9 mouse cellular contexts compared by ENCODE assay signal in the genomic region with DNA sequence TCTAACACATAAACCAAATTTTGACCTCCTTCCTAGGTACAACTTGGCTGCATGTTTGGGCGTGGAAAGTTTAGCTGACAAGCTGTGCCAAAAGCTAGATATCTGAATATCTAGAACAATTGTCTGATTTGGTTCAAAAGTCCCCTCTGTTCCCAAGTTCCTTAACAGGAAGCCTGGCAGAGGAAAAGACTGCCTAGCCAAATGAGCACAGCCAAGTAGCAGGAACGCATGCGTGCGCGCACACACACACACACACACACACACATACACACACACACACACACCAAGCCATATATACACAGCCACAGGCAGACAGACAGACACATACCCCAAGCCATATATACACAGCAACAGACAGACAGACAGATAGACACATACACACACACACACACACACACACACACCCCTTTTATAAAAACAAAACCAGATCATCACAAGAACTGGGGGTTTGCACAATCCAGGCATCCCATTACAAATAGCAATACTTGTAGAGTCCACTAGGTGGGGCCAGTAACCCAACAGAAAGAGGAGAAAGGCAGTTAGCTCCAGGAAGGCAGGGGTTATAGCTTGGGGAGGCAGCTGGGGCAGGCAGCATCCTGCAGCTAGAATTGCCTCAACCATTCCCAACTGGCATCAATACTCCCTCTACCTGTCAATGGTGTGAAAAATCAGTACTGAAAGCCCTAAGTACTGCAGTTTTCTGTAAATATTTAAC.
DNase-seq lines count a peak whose midpoint lies in the region; ATAC-seq and TF ChIP-seq lines count a peak whose summit lies in the region.
"Had no signal": no experiment of that assay in that cellular context is flagged by ENCODE, and none has a peak within 500 bp of the region (broad histone marks: within the 10 kb centered on the region; RNA-seq: fewer than 3 reads in every experiment).

No protein-coding gene starts in this region.

- TF ChIP-seq POLR2A in limb, embryonic 14.5 days (IDR thresholded peaks at IDR 0.05; ENCODE audit: borderline replicate concordance, extremely low read depth, insufficient read depth, insufficient read length): no peak

- 84% methylated on average over 5 of the region's 5 CpGs for WGBS in limb, embryonic 14.5 days

- H3K4me3 ChIP-seq in limb, embryonic 14.5 days (replicated peaks; ENCODE audit: low read length): no peak overlapping the region
- H3K4me3 ChIP-seq: stomach, embryonic 15.5 days had no signal

- no peak overlapping the region for H3K9ac ChIP-seq in limb, embryonic 14.5 days (ENCODE audit: low read depth, low read length, severe bottlenecking)
- H3K9ac ChIP-seq: stomach, embryonic 15.5 days had no signal

- no peak overlapping the region for H3K27ac ChIP-seq in limb, embryonic 14.5 days (replicated peaks; ENCODE audit: low read depth, low read length)
- H3K27ac ChIP-seq: stomach, embryonic 15.5 days had no signal

- peaks cover 8% of the 10 kb centered on the region; the same call in 1 of the 2 replicates for H3K4me1 ChIP-seq in limb, embryonic 14.5 days (ENCODE audit: control insufficient read depth, insufficient read depth, low read length)
- H3K4me1 ChIP-seq: stomach, embryonic 15.5 days had no signal

- peak; percentile 60 to 76; a peak in 3 of 4 replicates for ATAC-seq in hematopoietic stem cell, adult 5-6 weeks (replicated peaks in 1 of 2; ENCODE audit: insufficient read depth in 1 of 2, low FRiP score in 2 of 2, low TSS enrichment in 1 of 2, low read depth in 1 of 2, poor library complexity in 2 of 2, severe bottlenecking in 2 of 2)
- peak; percentile 62; the same call in 1 of the 2 replicates for ATAC-seq in limb, embryonic 14.5 days (ENCODE audit: low FRiP score, low read depth)
- no peak for ATAC-seq in erythroid progenitor cell, adult 5-6 weeks (replicated peaks; ENCODE audit: low FRiP score, poor library complexity, severe bottlenecking)

- H3K4me2 ChIP-seq in limb, embryonic 14.5 days (replicated peaks; ENCODE audit: low read depth, low read length, severe bottlenecking): no peak overlapping the region
- H3K4me2 ChIP-seq: stomach, embryonic 15.5 days had no signal

- peak; percentile 55 for DNase-seq in ovary, postnatal 14 days (ENCODE audit: low spot score)
- DNase-seq in ovary, postnatal 10 days (ENCODE audit: low spot score): no peak
- DNase-seq in R1 (ENCODE audit: low read depth, low spot score): peak; percentile 77
- peak; percentile 84 for DNase-seq in embryo, embryonic 10.5 days (ENCODE audit: low spot score)
- peak; percentile 63 for DNase-seq in limb, embryonic 14.5 days (ENCODE audit: low spot score)
- peak; percentile 48 for DNase-seq in neural tube, embryonic 10.5 days (ENCODE audit: extremely low spot score, low spot score)

- no peaks in the 10 kb centered on the region for H3K9me3 ChIP-seq in limb, embryonic 14.5 days (ENCODE audit: control insufficient read depth, low read length)
- H3K9me3 ChIP-seq: stomach, embryonic 15.5 days had no signal

- no peaks in the 10 kb centered on the region for H3K36me3 ChIP-seq in limb, embryonic 14.5 days (ENCODE audit: control insufficient read depth, insufficient read depth, low read length)
- H3K36me3 ChIP-seq: stomach, embryonic 15.5 days had no signal

- H3K27me3 ChIP-seq in limb, embryonic 14.5 days (ENCODE audit: control insufficient read depth, insufficient read depth, low read length): no peaks in the 10 kb centered on the region
- H3K27me3 ChIP-seq: stomach, embryonic 15.5 days had no signal
